Mouse (Mus musculus): ENCODE results near the gene Tlr9.

Tlr9 gene

GRCm38 (mm10) chr9:106232956-106233355, 10.6 kb downstream of the Tlr9 start:
- DNase-seq (ENCODE audit: low spot score), result no peak

- DNase-seq (ENCODE audit: low spot score), result no peak
These were observed 11.6 kb downstream of the Tlr9 start for GRCm38 (mm10) chr9:106233953-106234352.

GRCm38 (mm10) chr9:106235194-106235830, 12.9 kb downstream of the Tlr9 start:
- no peak for DNase-seq (ENCODE audit: low spot score)

GRCm38 (mm10) chr9:106236156-106236817, 13.9 kb downstream of the Tlr9 start:
- DNase-seq (ENCODE audit: low spot score), result no peak

- no peak for DNase-seq (ENCODE audit: low spot score)
These were observed 14.4 kb downstream of the Tlr9 start for GRCm38 (mm10) chr9:106236818-106237211.

GRCm38 (mm10) chr9:106237401-106237800, 15.0 kb downstream of the Tlr9 start:
- DNase-seq (ENCODE audit: low spot score), result no peak

GRCm38 (mm10) chr9:106237878-106238277, 15.5 kb downstream of the Tlr9 start:
- no peak for DNase-seq (ENCODE audit: low spot score)

GRCm38 (mm10) chr9:106241541-106242164, 19.3 kb downstream of the Tlr9 start:
- no peak for DNase-seq (ENCODE audit: low spot score)

GRCm38 (mm10) chr9:106242813-106243488, 20.6 kb downstream of the Tlr9 start:
- DNase-seq (ENCODE audit: low spot score), result no peak

- DNase-seq (ENCODE audit: low spot score), result no peak
These were observed 27.2 kb downstream of the Tlr9 start for GRCm38 (mm10) chr9:106249550-106249949.

GRCm38 (mm10) chr9:106250245-106250644, 27.8 kb downstream of the Tlr9 start:
- DNase-seq (ENCODE audit: low spot score), result no peak

- DNase-seq (ENCODE audit: low spot score), result no peak
These were observed 28.7 kb downstream of the Tlr9 start for GRCm38 (mm10) chr9:106251066-106251465.

GRCm38 (mm10) chr9:106254001-106254400, 31.6 kb downstream of the Tlr9 start:
- DNase-seq (ENCODE audit: low spot score), result no peak

- DNase-seq (ENCODE audit: low spot score), result no peak
These were observed 36.0 kb downstream of the Tlr9 start for GRCm38 (mm10) chr9:106258412-106258811.

GRCm38 (mm10) chr9:106258990-106259389, 36.6 kb downstream of the Tlr9 start:
- no peak for DNase-seq (ENCODE audit: low spot score)

- no peak for DNase-seq (ENCODE audit: low spot score)
These were observed 38.7 kb downstream of the Tlr9 start for GRCm38 (mm10) chr9:106261058-106261457.

- no peak for DNase-seq (ENCODE audit: low spot score)
These were observed 39.1 kb downstream of the Tlr9 start for GRCm38 (mm10) chr9:106261491-106261890.

- DNase-seq (ENCODE audit: low spot score), result no peak
These were observed 39.7 kb downstream of the Tlr9 start for GRCm38 (mm10) chr9:106262075-106262474.

- no peak for DNase-seq (ENCODE audit: low spot score)
These were observed 41.1 kb downstream of the Tlr9 start for GRCm38 (mm10) chr9:106263381-106263924.

GRCm38 (mm10) chr9:106265358-106266075, 43.1 kb downstream of the Tlr9 start:
- no peak for DNase-seq (ENCODE audit: low spot score)

- DNase-seq (ENCODE audit: low spot score), result no peak
These were observed 44.7 kb downstream of the Tlr9 start for GRCm38 (mm10) chr9:106266936-106267657.
